9 mouse cellular contexts compared by ENCODE assay signal in the genomic region with DNA sequence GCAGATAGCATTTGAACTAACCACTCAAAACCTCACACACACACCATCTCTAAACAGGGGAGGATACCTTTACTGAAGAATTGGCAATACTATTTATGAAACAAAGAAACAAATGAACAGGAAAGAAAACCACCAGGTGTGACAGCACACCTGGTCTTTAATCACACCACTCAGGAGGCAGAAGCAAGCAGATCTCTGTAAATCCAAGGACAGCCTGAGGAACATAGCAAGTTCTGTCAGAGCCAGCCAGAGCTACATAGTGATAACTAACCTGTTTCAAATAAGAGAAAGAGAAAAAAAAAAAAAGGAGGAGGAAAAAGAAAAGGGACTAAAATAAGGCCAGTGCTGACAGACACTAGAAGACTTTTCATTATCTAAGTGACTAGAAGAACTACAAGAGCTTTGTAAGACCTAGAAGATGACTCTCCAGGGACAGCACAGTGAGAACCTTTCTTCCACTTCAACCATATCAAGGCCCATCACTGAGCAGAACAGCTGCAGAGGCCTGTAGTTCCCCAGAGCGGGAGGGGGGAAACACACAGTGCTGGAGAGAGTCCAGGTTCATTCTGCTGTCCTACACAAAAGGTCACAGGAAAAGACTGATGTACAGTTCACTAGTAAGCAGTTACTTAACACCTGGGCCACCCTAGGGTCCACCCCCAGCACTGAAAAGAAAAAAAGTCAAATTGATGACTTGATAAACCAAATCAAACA. TPM values are rescaled to one million over a fixed set of nuclear protein-coding genes. Genes with fewer than 3 reads are reported as not detected.
DNase-seq lines count a peak whose midpoint lies in the region; ATAC-seq and TF ChIP-seq lines count a peak whose summit lies in the region.
"Had no signal": no experiment of that assay in that cellular context is flagged by ENCODE, and none has a peak within 500 bp of the region (broad histone marks: within the 10 kb centered on the region; RNA-seq: fewer than 3 reads in every experiment).

No protein-coding gene starts in this region.

- peak; percentile 18 for DNase-seq in kidney, postnatal 14 days
- no peak for DNase-seq in kidney, postnatal 4 days
- peak; percentile 30 to 35 for DNase-seq in B cell, adult 2 months
- DNase-seq in adrenal gland, postnatal 36 days: peak; percentile 12 to 31
- DNase-seq in heart, postnatal 4 days: peak; percentile 43
- DNase-seq in right cerebral cortex, postnatal 4 days: no peak
- DNase-seq in hindbrain, postnatal 0 days (ENCODE audit: low spot score): no peak
- DNase-seq in c-Kit-positive CD71-positive TER-119-positive erythroid progenitor cells, embryonic 14.5 days (ENCODE audit: low spot score): no peak

- H3K4me3 ChIP-seq in hindbrain, postnatal 0 days (ENCODE audit: low read length): no peak overlapping the region
- H3K4me3 ChIP-seq: hindbrain, embryonic 12.5 days had no signal

- H3K36me3 ChIP-seq in hindbrain, postnatal 0 days (ENCODE audit: insufficient read depth, low read length): no peaks in the 10 kb centered on the region
- H3K36me3 ChIP-seq: hindbrain, embryonic 12.5 days had no signal

- no peak overlapping the region for H3K27ac ChIP-seq in hindbrain, postnatal 0 days
- H3K27ac ChIP-seq: hindbrain, embryonic 12.5 days had no signal

- ATAC-seq in hindbrain, postnatal 0 days: no peak

- H3K4me2 ChIP-seq in hindbrain, postnatal 0 days (ENCODE audit: low read depth, low read length): no peak overlapping the region
- H3K4me2 ChIP-seq: hindbrain, embryonic 12.5 days had no signal

- no peaks in the 10 kb centered on the region for H3K9me3 ChIP-seq in hindbrain, postnatal 0 days (ENCODE audit: low read length)
- H3K9me3 ChIP-seq: hindbrain, embryonic 12.5 days had no signal

- H3K9ac ChIP-seq in hindbrain, postnatal 0 days (replicated peaks; ENCODE audit: low read length): no peak overlapping the region
- H3K9ac ChIP-seq: hindbrain, embryonic 12.5 days had no signal

- no peaks in the 10 kb centered on the region for H3K4me1 ChIP-seq in hindbrain, postnatal 0 days (ENCODE audit: insufficient read depth, low read length)

- no peaks in the 10 kb centered on the region for H3K27me3 ChIP-seq in hindbrain, postnatal 0 days (ENCODE audit: insufficient read depth, low read length)
- H3K27me3 ChIP-seq: hindbrain, embryonic 12.5 days had no signal

- TF ChIP-seq CTCF in hindbrain, postnatal 0 days (IDR thresholded peaks at IDR 0.05; ENCODE audit: low read depth): no peak

- whole genome bisulfite sequencing in hindbrain, postnatal 0 days: 50% methylated on average over 1 of the region's 1 CpGs

RNA-seq across cellular contexts. Expression of a gene that starts 9.2 kb away (rescaled TPM):
- total RNA-seq in adrenal gland, postnatal 36 days (2021): 10 to 100 TPM; 20.5 to 24.5 TPM
- 10 to 100 TPM; 44.3 to 47.1 TPM for total RNA-seq in heart, postnatal 4 days (2021)
- total RNA-seq in hindbrain, postnatal 0 days (2014; rRNA removed): 141 and 144 TPM in 2 replicates
- 139 TPM in 2 replicates for polyA plus RNA-seq in hindbrain, postnatal 0 days (2015; fragmentation: Nextera tagmentation; extraction: Ambion mirVana)

Comparison
In these comparisons a context has a peak if more than half of its experiments do, and no peak if none do; other contexts are left out.
1. DNase-seq: peak in kidney, postnatal 14 days (single experiment), B cell, adult 2 months (2 of 2), adrenal gland, postnatal 36 days (2 of 2) and heart, postnatal 4 days (single experiment); none in kidney, postnatal 4 days (0 of 2), right cerebral cortex, postnatal 4 days (single experiment), hindbrain, postnatal 0 days (single experiment) and c-Kit-positive CD71-positive TER-119-positive erythroid progenitor cells, embryonic 14.5 days (single experiment).